Mouse (Mus musculus) CH12.LX (cell line): ENCODE data around the gene Kri1.

Experiments used
- BHLHE40 ChIP-seq: IDR thresholded peaks from 2 replicates; pipeline ENCODE4 v1.6.1; 2011; ENCODE audit warnings: mild to moderate bottlenecking, low read depth, low read length, improper control_type of control experiment
- CHD2 ChIP-seq: IDR thresholded peaks from 2 replicates; pipeline ENCODE4 v1.6.1; 2011; ENCODE audit warnings: low read length, improper control_type of control experiment
- CTCF ChIP-seq, 2 experiments: IDR thresholded peaks in 1 of 2; conservative IDR thresholded peaks in 1 of 2; 2 replicates each; pipeline ENCODE4 v1.5.1; 2011 to 2012; ENCODE audit warnings: low read depth in 2 of 2, low read length in 2 of 2, improper control_type of control experiment in 1 of 2, inconsistent platforms in 1 of 2, mild to moderate bottlenecking in 1 of 2, moderate library complexity in 1 of 2
- ELF1 ChIP-seq: IDR thresholded peaks from 2 replicates; pipeline ENCODE4 v1.6.1; 2014; ENCODE audit warnings: low read depth, mild to moderate bottlenecking, inconsistent platforms, low read length, improper control_type of control experiment
- EP300 ChIP-seq: IDR thresholded peaks from 2 replicates; pipeline ENCODE4 v1.6.1; 2011; ENCODE audit warnings: low read length, improper control_type of control experiment
- GABPA ChIP-seq: IDR thresholded peaks from 2 replicates; pipeline ENCODE4 v1.6.1; 2012; ENCODE audit warnings: low read depth, low read length, improper control_type of control experiment, inconsistent platforms; ENCODE audit not compliant: insufficient replicate concordance
- NELFE ChIP-seq: IDR thresholded peaks from 2 replicates; pipeline ENCODE4 v1.6.1; 2011; ENCODE audit warnings: low read depth, low read length, improper control_type of control experiment
- POLR2A ChIP-seq: IDR thresholded peaks from 2 replicates; pipeline ENCODE4 v1.6.1; 2011; ENCODE audit warnings: low read depth, mild to moderate bottlenecking, improper control_type of control experiment, low read length
- POLR2AphosphoS2 ChIP-seq: IDR thresholded peaks from 2 replicates; pipeline ENCODE4 v1.6.1; 2011; ENCODE audit warnings: low read depth, low read length, improper control_type of control experiment
- SIN3A ChIP-seq: IDR thresholded peaks from 2 replicates; pipeline ENCODE4 v1.6.1; 2012; ENCODE audit warnings: low read length, improper control_type of control experiment, inconsistent platforms
- TBP ChIP-seq: conservative IDR thresholded peaks from 2 replicates; pipeline ENCODE4 v1.6.1; 2011; ENCODE audit warnings: low read depth, low read length, improper control_type of control experiment
- TCF12 ChIP-seq: IDR thresholded peaks from 2 replicates; pipeline ENCODE4 v1.6.1; 2014; ENCODE audit warnings: low read depth, mild to moderate bottlenecking, inconsistent platforms, low read length, improper control_type of control experiment
- USF1 ChIP-seq: IDR thresholded peaks from 2 replicates; pipeline ENCODE4 v1.6.1; 2014; ENCODE audit warnings: low read depth, mild to moderate bottlenecking, inconsistent platforms, low read length, improper control_type of control experiment

DNA sequence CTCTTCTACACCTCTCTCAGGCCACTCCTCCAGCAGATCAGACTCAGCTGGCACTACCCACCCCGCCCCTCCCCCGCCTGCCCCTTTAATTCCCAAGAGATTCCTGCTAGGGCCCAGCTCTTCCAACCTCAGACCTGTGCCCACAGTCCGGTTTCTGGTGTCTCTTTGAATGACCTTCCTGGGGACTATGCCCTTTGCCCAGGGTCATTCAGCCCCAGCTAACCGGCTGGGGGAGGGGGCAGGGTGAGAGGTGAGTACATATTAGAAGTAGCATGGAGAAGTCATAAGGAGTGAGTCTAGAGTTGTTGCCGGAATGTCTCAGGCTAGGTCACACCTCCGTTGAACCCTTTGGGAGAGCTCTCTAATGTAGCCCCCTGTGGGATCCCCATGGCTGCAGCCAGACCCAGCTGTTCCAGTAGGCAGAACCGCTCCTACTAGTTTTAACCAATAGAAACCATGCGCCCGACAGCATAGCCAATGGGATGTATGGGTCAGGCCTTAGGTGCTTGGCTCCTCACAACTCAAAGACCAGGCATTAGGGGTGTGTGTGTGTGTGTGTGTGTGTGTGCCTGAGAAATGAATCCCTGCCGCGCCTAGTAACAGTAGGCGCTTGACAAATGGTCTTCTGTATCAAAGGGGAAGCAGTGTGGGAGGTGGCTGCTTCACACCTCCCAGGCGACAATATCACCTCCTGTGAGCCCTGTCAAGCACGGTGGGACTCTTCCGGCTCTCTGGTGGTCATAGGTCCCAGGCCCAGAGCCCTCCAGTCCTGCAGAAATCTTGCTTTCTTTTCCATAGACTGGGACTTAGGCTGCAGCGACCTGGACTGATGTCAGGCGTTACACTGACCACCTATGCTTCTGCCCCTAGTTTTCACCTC is 37.9 kb downstream of the Kri1 start:
- no peak for TF ChIP-seq CTCF (conservative IDR thresholded peaks at IDR 0.05 in 1 of 2, IDR thresholded peaks at IDR 0.05 in 1 of 2; ENCODE audit: low read depth in 2 of 2, low read length in 2 of 2)
- TF ChIP-seq POLR2A: no peak
- TF ChIP-seq POLR2AphosphoS2: no peak
- TF ChIP-seq TCF12: no peak
- no peak for TF ChIP-seq USF1
- TF ChIP-seq NELFE: no peak
- no peak for TF ChIP-seq SIN3A
- no peak for TF ChIP-seq ELF1
- TF ChIP-seq BHLHE40: no peak
- no peak for TF ChIP-seq EP300
- TF ChIP-seq GABPA: no peak
- TF ChIP-seq CHD2: no peak
- no peak for TF ChIP-seq TBP
